ENCODE assay signal across 23 mouse cellular contexts in genomic region chr5:92693744-92694143, GRCm38 (mm10). TPM values are rescaled to one million over a fixed set of nuclear protein-coding genes. Genes with fewer than 3 reads are reported as not detected.
DNase-seq lines count a peak whose midpoint lies in the region; ATAC-seq and TF ChIP-seq lines count a peak whose summit lies in the region.
"Had no signal": no experiment of that assay in that cellular context is flagged by ENCODE, and none has a peak within 500 bp of the region (broad histone marks: within the 10 kb centered on the region; RNA-seq: fewer than 3 reads in every experiment).

No protein-coding gene starts in this region.

- WGBS in heart, embryonic 12.5 days = 82% methylated on average over 3 of the region's 3 CpGs
- 92% methylated on average over 3 of the region's 3 CpGs for WGBS in liver, adult 2 months
- WGBS in liver, embryonic 11.5 days = 87% methylated on average over 3 of the region's 3 CpGs

- H3K79me2 ChIP-seq in liver, adult 2 months (ENCODE audit: control insufficient read depth, insufficient read depth, low read length) = peaks cover 30% of the 10 kb centered on the region; the same call in 1 of the 2 replicates

- no peaks in the 10 kb centered on the region for H3K36me3 ChIP-seq in heart, embryonic 12.5 days
- no peaks in the 10 kb centered on the region for H3K36me3 ChIP-seq in liver, adult 2 months (ENCODE audit: control insufficient read depth, insufficient read depth, low read length)
- H3K36me3 ChIP-seq in liver, embryonic 11.5 days (ENCODE audit: control insufficient read depth, insufficient read depth, low read length) = no peaks in the 10 kb centered on the region
- H3K36me3 ChIP-seq in E14TG2a.4 (ENCODE audit: insufficient read depth, low read length) = no peaks in the 10 kb centered on the region
- H3K36me3 ChIP-seq: embryonic facial prominence, embryonic 12.5 days; limb, embryonic 10.5 days; liver, embryonic 12.5 days; neural tube, embryonic 13.5 days had no signal

- H3K27me3 ChIP-seq in heart, embryonic 12.5 days (replicated peaks) = no peaks in the 10 kb centered on the region
- no peaks in the 10 kb centered on the region for H3K27me3 ChIP-seq in liver, adult 2 months (ENCODE audit: control insufficient read depth, insufficient read depth, low read length)
- 0 out of 2 replicates have a peak, but pooled peaks cover under 1% of the 10 kb centered on the region for H3K27me3 ChIP-seq in liver, embryonic 11.5 days (replicated peaks; ENCODE audit: control insufficient read depth, insufficient read depth, low read length)
- no peaks in the 10 kb centered on the region for H3K27me3 ChIP-seq in E14TG2a.4 (ENCODE audit: insufficient read depth, low read length)
- H3K27me3 ChIP-seq: embryonic facial prominence, embryonic 12.5 days; neural tube, embryonic 13.5 days had no signal

- TF ChIP-seq CTCF in liver, adult 2 months (IDR thresholded peaks at IDR 0.05; ENCODE audit: low read depth, low read length) = peak; percentile 4; the same call in 1 of the 2 replicates
- peak; percentile 67 for TF ChIP-seq CTCF in E14TG2a.4 (conservative IDR thresholded peaks at IDR 0.05; ENCODE audit: low read length)

- no peak overlapping the region for H3K4me2 ChIP-seq in heart, embryonic 12.5 days
- H3K4me2 ChIP-seq in liver, embryonic 11.5 days = no peak overlapping the region
- H3K4me2 ChIP-seq: embryonic facial prominence, embryonic 12.5 days; heart, embryonic 11.5 days; liver, embryonic 12.5 days; neural tube, embryonic 13.5 days had no signal

- H3K4me3 ChIP-seq in heart, embryonic 12.5 days = no peak overlapping the region
- no peak overlapping the region for H3K4me3 ChIP-seq in liver, adult 2 months (ENCODE audit: insufficient read depth, low read depth, low read length)
- no peak overlapping the region for H3K4me3 ChIP-seq in liver, embryonic 11.5 days (ENCODE audit: low read depth, low read length)
- no peak overlapping the region for H3K4me3 ChIP-seq in E14TG2a.4 (replicated peaks; ENCODE audit: low read length)
- H3K4me3 ChIP-seq: embryonic facial prominence, embryonic 12.5 days; erythroblast, embryonic 14.5 days; limb, embryonic 10.5 days; liver, embryonic 12.5 days; midbrain, embryonic 10.5 days; neural tube, embryonic 13.5 days had no signal

- peaks cover 21% of the 10 kb centered on the region for H3K4me1 ChIP-seq in heart, embryonic 12.5 days (replicated peaks)
- peaks cover 5% of the 10 kb centered on the region; the same call in 1 of the 2 replicates for H3K4me1 ChIP-seq in liver, adult 2 months (ENCODE audit: control insufficient read depth, insufficient read depth, low read length)
- no peaks in the 10 kb centered on the region for H3K4me1 ChIP-seq in liver, embryonic 11.5 days (replicated peaks; ENCODE audit: control insufficient read depth, insufficient read depth, low read length)
- peaks cover 23% of the 10 kb centered on the region for H3K4me1 ChIP-seq in E14TG2a.4 (replicated peaks; ENCODE audit: low read depth, low read length)
- H3K4me1 ChIP-seq: liver, embryonic 12.5 days had no signal

- no peak overlapping the region for H3K9ac ChIP-seq in heart, embryonic 12.5 days
- no peak overlapping the region for H3K9ac ChIP-seq in liver, adult 2 months (ENCODE audit: low read depth, low read length)
- no peak overlapping the region for H3K9ac ChIP-seq in liver, embryonic 11.5 days (ENCODE audit: low read depth, low read length)
- H3K9ac ChIP-seq: embryonic facial prominence, embryonic 12.5 days; liver, embryonic 12.5 days; neural tube, embryonic 13.5 days had no signal

- TF ChIP-seq POLR2A in liver, adult 2 months (IDR thresholded peaks at IDR 0.05; ENCODE audit: extremely low read depth, insufficient read depth, low read length) = no peak

- ATAC-seq in heart, embryonic 12.5 days (ENCODE audit: insufficient number of reproducible peaks, low FRiP score) = no peak
- ATAC-seq in liver, embryonic 11.5 days (replicated peaks; ENCODE audit: low FRiP score) = no peak
- ATAC-seq in CD4-positive, CD25-positive, alpha-beta regulatory T cell, adult 4 months = no peak
- ATAC-seq: forebrain, embryonic 14.5 days; liver, embryonic 12.5 days had no signal

- peak; percentile 81 for DNase-seq in heart, adult 11 months
- no peak for DNase-seq in liver, adult 2 months (ENCODE audit: extremely low read depth, low read depth, low spot score)
- DNase-seq in liver, embryonic 11.5 days (ENCODE audit: low spot score) = no peak
- peak; percentile 84 for DNase-seq in R1 (ENCODE audit: low read depth, low spot score)
- DNase-seq: adrenal gland, postnatal 14 days; cerebellum, adult 11 months; gastrocnemius, postnatal 36 days; kidney, adult 8-10 months; kidney, postnatal 25 days; layer of hippocampus, adult 9-11 months; thymus, postnatal 14 days had no signal

- 0 out of 2 replicates have a peak, but pooled peaks cover 5% of the 10 kb centered on the region for H3K9me3 ChIP-seq in heart, embryonic 12.5 days (replicated peaks)
- H3K9me3 ChIP-seq in liver, embryonic 11.5 days (ENCODE audit: control insufficient read depth, low read length) = no peaks in the 10 kb centered on the region
- no peaks in the 10 kb centered on the region for H3K9me3 ChIP-seq in E14TG2a.4 (ENCODE audit: low read length)
- H3K9me3 ChIP-seq: embryonic facial prominence, embryonic 12.5 days; limb, embryonic 10.5 days; neural tube, embryonic 13.5 days had no signal

- H3K27ac ChIP-seq in heart, embryonic 12.5 days (ENCODE audit: poor library complexity, severe bottlenecking) = no peak overlapping the region
- H3K27ac ChIP-seq in liver, adult 2 months (replicated peaks; ENCODE audit: insufficient read depth, low read depth, low read length) = no peak overlapping the region
- H3K27ac ChIP-seq in liver, embryonic 11.5 days (ENCODE audit: low read depth, low read length) = no peak overlapping the region
- H3K27ac ChIP-seq: embryonic facial prominence, embryonic 12.5 days; limb, embryonic 10.5 days; liver, embryonic 12.5 days; macrophage had no signal

RNA-seq across cellular contexts. Expression of gene Shroom3, which starts 10.5 kb away (rescaled TPM):
- 19.7 and 22.2 TPM in 2 replicates for polyA plus RNA-seq in heart, embryonic 12.5 days (2016; fragmentation: Nextera tagmentation; extraction: Ambion mirVana)
- total RNA-seq in liver, adult 2 months (2014; rRNA removed) = 4.1 and 7.0 TPM in 2 replicates
- polyA plus RNA-seq in liver, adult 2 months (2012; rRNA removed) = 3.7 and 4.0 TPM in 2 replicates
- 2.8 and 3.5 TPM in 2 replicates for polyA plus RNA-seq in liver, embryonic 11.5 days (2014; fragmentation: Nextera tagmentation; extraction: Ambion mirVana)
- polyA plus RNA-seq in CD4-positive, CD25-positive, alpha-beta regulatory T cell, adult 4 months (2017; shearing (Covaris generic)) = not detected
- polyA plus RNA-seq: macrophage had no signal

RNA-seq across cellular contexts. Expression of gene Ccdc158, which starts 18.7 kb away (rescaled TPM):
- 1.1 and 1.2 TPM in 2 replicates for polyA plus RNA-seq in heart, embryonic 12.5 days (2016; fragmentation: Nextera tagmentation; extraction: Ambion mirVana)
- total RNA-seq in liver, adult 2 months (2014; rRNA removed) = 0.37 and 0.40 TPM in 2 replicates
- 0.09 and 0.10 TPM in 2 replicates for polyA plus RNA-seq in liver, adult 2 months (2012; rRNA removed)
- 0.47 and 0.62 TPM in 2 replicates for polyA plus RNA-seq in liver, embryonic 11.5 days (2014; fragmentation: Nextera tagmentation; extraction: Ambion mirVana)
- not detected for polyA plus RNA-seq in CD4-positive, CD25-positive, alpha-beta regulatory T cell, adult 4 months (2017; shearing (Covaris generic))
- polyA plus RNA-seq: erythroblast, embryonic 14.5 days; macrophage had no signal

Comparison
In these comparisons a context has a peak if more than half of its experiments do, and no peak if none do; other contexts are left out.
1. DNase-seq: peak in heart, adult 11 months (single experiment) and R1 (single experiment); none in liver, adult 2 months (single experiment) and liver, embryonic 11.5 days (single experiment).